Mouse (Mus musculus): ENCODE results near the gene 1810009A15Rik.
"Not testable (repeated sequence)": the region's sequence is repeated elsewhere in the genome, so short reads cannot be mapped to it uniquely, and the experiment has no call there.

- not testable (repeated sequence) for TF ChIP-seq CTCF (IDR thresholded peaks at IDR 0.05; ENCODE audit: control insufficient read depth, insufficient read depth, insufficient read length); MYOD1 (IDR thresholded peaks at IDR 0.05; ENCODE audit: control insufficient read depth, insufficient read length, low read depth); USF1 (IDR thresholded peaks at IDR 0.05; ENCODE audit: low read depth); CEBPB (IDR thresholded peaks at IDR 0.05; ENCODE audit: low read depth); MAX (IDR thresholded peaks at IDR 0.05); FOSL1 (IDR thresholded peaks at IDR 0.05; ENCODE audit: insufficient read depth, low read length, poor library complexity, severe bottlenecking); MYOG (IDR thresholded peaks at IDR 0.05; ENCODE audit: control insufficient read depth, extremely low read depth, insufficient read length)
Observed at GRCm38 (mm10) chr19:8897211-8897864, 8.7 kb downstream of the 1810009A15Rik start.

Measured in C2C12 (cell line).